Mouse (Mus musculus): ENCODE results near the gene Gm10600.
"Not testable (repeated sequence)": the region's sequence is repeated elsewhere in the genome, so short reads cannot be mapped to it uniquely, and the experiment has no call there.

Gm10600 gene

GRCm38 (mm10) chr4:42240339-42240738 lies at the start of gene Gm10600:
TSS of gene Gm10600 (plus strand) at chr4:42240639.
- DNase-seq (ENCODE audit: inconsistent ontology term): not testable (repeated sequence)

DNA sequence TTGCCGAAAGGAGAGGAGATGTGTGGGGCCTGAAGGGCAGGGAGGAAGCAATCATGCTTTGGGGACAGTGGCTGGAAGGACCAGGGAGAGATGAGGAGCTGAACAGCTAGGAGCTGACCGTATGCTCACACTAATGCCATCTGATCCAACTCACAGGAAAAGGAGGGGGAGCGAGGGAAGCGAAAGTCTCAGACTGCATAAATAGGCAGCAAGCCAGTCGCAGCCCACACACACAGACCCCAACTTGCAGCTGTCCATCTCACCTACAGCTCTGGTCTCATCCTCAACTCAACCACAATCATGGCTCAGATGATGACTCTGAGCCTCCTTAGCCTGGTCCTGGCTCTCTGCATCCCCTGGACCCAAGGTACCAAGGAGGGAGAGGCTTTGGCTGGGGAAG lies 15.0 kb downstream of the Gm10600 start, which contains the start of gene Ccl21b:
TSS of gene Ccl21b (plus strand) at position 301 of the 400 bp plus-strand sequence.
- not testable (repeated sequence) for DNase-seq (ENCODE audit: inconsistent ontology term)
